Mouse (Mus musculus): Measurements from ENCODE around the gene Gm30302.

Gm30302 gene

GRCm38 (mm10) chr13:49736430-49736829 is 62.4 kb downstream of the Gm30302 start:
- DNase-seq: peak; percentile 64
